Mouse (Mus musculus) kidney, postnatal 25 days (tissue): ENCODE results near the gene Gsdma2.
"Not testable (repeated sequence)": the region's sequence is repeated elsewhere in the genome, so short reads cannot be mapped to it uniquely, and the experiment has no call there.

ENCODE experiments used
- DNase-seq, 2 experiments: peaks; one replicate each; pipeline ENCODE4 v3.0.0; 2021; ENCODE audit warnings: mixed read lengths in 2 of 2

The Gsdma2 gene

DNA sequence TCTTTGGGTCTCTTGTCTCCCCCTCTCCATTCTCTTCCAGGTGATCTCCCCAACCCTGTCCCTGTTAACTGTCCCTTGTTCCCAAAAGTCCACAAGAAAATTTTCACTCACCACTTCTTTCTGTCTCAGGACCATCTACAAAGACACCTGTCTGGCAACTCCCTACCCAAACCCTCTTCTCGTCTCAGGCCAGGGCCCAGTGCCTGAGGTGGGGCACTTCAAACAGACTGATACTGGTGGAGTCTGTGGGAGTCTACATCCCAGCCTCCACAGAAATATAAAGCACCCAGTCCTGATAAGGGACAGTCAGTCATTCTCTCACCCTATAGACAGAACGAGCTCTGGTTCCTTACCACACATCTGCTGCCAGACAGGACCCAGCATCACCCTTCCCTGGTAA, at the start of gene Gsdma2:
Gene Gsdma2 (plus strand): TSS at position 301 of the 400 bp plus-strand sequence.
- DNase-seq: no peak

DNA sequence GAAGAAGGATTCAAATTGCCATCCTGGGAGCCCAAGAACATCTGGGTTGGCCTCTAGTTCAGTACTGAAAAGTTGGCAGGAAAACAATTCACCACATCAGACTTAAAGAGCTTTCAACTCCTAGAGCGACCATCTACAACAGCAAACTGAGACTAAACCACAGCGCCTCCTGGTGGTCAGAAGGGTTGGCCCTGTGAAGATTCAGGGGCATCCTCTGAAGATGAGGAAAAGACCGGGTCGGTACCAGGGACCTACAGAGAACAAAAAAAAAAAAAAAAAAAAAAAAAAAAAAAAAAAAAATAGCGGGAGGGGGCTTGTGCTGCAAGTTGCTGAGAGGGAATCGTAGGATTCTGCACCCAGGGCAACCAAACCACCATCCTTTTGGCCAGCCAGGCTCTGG, 49.2 kb upstream of the Gsdma2 start:
- DNase-seq: peak; percentile 57 to 78

DNA sequence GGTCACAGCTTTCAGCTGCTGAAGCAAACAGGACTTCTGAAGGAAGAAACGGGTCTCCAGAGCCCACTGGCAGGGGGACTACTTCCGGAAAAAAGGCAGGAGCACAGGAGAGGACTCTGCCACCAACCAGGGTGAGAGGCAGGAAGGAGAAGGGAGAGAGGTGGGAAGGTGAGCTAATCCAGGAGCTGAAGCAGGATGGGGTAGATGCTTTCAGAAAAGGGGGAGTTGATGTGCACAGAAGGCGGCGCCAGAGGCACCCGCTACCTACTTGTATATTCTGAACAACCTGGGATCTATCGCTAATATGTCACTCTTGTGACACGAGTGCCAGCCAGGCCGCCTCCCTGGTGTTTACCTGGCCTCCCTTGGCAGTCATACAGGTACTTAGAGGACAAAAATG, 48.6 kb upstream of the Gsdma2 start, which contains the start of gene Lrrc3c:
Gene Lrrc3c (plus strand): TSS at position 301 of the 400 bp plus-strand sequence.
- DNase-seq: no peak

DNA sequence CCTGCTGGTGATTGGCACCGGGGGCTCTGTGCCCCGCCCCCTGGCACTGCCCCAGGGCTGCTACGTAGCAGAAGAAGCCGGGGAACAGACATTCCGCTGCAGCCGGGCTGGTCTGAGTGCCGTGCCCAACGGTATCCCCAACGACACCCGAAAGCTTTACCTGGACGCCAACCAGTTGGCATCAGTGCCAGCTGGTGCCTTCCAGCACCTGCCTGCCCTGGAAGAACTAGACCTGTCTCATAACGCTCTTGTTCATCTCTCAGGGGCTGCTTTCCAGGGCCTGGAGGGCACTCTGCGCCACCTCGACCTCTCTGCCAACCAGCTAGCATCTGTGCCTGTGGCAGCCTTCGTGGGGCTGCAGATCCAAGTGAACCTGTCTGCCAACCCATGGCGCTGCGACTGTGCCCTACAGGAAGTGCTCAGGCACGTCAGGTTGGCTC, 47.7 kb upstream of the Gsdma2 start:
- DNase-seq: no peak

DNA sequence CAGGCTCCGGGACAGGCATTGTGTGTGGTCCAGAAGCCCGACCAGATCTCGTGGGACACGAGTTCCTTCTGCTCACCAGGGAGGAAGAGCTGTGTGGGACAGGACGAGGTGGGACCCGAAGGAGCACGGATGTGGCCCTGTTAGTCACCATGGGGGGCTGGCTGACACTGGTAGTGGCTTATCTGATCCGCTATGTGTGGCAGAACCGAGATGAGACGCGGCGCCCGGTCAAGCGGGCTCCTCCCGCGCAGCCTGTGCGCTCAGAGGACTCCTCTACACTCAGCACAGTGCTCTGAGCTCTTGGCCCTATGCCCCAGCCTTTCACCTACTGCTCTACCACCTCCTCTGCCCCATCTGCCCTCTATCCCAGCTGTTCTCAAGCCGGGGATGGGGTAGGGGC, 47.3 kb upstream of the Gsdma2 start:
- DNase-seq: no peak

DNA sequence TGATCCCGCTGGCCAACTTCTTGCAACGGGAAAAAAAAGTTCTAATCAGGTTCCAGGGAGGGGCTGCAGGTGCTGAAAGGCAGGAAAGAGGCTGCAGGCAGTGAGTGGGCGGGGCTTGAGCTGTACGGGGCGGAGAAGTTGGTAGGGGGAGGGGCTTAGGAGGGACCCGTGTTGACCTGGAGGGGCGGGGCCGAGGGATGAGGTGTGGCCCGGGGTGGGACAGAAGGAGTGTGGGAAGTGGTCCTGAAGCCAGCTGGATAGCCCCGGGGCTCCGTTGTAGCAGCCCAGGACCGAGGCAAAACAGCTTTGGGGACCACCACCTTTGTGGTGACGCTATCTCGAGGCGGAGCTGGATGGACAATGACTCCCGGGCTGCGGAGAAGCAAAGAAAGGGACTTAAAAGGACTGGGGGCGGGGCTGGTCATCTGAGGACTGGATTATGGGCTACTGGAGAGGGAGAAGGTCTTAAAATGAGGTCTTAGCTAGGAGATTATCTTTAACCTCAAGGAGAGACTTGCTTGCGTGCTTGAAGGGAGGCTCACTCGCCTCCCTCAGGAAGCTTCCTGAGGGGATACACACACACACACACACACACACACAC, 44.4 kb upstream of the Gsdma2 start:
- peak in 1 of 2 experiments; percentile 27 for DNase-seq

DNA sequence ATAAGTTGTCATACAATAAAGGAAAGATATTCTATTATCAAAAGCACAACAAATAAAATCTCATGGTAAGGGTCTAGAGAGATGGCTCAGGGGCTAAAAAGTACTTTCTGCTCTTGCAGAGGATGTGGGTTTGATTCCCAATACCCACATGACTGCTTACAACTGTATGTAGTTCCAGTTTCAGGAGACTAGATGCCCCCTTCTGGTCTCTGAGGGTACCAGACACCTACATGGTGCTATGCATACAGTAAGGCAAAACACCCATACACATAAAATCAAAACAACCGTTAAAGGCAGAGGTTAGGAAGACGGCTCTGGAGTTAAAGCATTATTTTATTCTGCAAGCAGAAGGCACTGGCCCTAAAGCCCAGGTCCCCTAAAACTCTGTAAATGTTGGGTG, 42.6 kb upstream of the Gsdma2 start:
- no peak for DNase-seq

DNA sequence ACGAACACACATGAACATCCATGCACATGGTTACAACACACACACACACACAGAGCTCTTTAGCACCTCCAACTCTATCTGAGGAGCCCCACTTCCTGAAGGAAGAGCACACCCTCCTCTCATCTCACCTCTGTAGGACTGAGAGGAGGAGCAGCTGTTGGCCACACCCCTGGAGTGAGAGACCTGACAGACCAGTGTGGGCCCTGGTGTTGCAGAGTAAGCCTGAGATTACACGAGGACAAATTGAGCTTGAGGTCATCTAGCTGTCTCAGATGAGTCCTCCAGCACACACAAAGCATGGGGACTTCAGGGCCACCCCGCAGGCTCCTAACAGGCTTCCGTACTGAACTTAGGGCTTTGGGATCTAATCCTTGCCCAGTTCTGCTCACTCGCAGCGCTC, 41.6 kb upstream of the Gsdma2 start:
- not testable (repeated sequence) for DNase-seq

DNA sequence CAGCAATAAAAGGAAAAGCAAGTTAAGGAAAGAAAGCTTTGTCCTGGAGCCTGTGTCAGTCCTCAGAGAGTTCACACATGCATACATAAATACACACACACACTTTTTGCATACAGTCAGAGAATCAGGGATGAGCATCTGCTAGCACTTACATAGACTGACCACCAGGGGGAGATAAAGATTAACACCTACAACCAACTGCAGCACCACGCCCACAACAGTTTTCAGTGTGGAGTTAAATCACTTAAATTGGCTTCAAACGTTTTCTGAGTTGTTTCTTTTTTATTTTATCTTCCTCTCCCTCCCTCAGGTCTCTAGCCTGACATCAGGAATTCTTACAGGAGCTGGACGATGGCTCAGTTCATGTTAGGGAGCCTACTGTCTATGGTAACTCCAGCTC, 39.8 kb upstream of the Gsdma2 start:
- peak in 1 of 2 experiments; percentile 50 for DNase-seq

DNA sequence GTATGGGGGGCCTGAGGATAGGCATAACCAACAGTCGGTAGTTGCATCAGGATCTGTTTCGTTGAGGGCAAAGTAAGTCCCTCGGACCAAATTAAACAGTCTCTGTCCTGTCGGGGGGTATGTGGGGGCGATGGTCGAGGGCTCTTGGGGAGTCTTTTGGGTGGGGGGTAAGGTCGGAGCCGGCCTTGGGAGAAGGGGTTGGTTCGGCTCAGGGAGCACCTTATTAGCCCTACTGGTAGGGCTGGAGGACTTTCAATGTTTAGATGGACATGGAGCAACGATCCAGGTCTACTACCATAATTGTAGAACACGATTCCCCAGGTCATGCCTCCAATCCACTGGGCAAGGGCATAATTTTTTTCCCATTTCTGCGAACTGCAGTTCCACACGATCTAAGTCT, 25.8 kb upstream of the Gsdma2 start:
- DNase-seq: no peak

DNA sequence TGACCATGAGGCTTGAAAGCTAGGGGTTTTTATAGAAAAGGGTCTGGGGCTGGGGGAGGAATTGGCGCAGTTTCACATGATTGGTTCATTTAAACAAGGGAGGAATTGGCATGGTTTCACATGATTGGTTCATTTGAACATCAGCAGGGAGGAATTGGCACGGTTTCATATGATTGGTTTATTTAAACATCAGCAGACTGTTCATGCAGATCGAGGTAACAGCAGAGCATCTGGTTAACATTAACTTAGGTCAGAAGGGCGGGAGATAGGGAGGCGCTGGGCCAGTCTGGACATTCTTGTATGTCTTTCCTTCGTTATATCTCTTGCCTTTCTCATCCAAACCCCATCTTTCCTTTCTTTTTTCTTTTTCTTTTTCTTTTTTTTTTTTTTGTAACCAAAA, 22.6 kb upstream of the Gsdma2 start:
- DNase-seq: not testable (repeated sequence)

DNA sequence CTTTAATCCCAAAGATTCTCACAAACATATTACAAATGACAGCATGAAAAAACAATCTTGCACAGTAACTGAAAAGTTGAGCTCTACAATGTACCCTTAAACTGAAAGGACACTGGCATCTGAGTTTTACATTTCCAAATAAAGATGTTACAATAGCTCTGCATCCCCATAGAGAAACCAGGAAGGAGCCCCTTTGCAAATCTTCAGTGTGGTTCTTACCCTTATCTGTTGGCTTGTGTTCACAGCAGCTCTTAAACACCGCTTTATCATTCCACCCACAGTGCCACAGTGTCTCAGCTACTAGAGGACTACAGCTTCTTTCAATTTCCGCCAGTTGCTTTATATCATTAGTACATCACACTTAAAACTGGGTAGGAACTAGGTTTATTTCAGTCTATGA, 22.2 kb upstream of the Gsdma2 start:
- DNase-seq: not testable (repeated sequence)

DNA sequence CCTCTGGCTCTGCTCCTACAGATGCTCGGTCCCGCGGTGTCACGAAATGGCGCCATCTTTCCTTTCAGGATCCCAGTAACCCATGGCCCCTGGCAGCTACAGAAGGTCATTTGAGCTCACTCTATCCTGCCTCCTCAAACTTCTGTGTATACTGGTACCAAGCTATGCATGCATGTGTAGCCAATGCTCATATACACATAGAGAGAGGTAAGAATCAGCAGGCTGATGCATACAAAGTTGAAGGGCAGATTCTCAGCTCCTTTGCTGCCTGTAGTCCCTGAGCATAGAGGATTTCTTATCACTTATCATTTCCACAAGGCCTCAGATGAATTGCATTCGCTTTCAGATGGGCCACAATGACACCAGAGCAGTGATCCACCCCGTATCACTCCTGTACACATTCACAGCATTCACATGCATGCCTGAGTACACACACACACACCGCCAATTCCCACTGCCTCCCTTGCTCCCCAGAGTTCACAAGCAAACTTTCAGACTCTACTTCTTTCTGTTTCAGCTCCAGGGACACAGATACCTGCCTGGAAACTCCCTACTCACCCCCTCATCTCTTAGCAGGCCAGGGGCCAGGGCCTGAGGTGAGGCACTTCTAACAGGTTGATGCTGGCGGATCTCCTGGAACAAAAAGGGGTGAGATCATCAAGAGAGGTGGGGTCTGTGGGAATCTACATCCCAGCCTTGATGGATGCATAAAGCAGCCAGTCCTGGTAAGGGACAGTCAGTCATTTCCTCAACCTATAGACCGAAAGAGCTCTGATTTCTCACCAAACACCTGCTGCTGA, 20.7 kb upstream of the Gsdma2 start, which contains the start of the genes Gm12355 and Gsdma3:
Gene Gm12355 (minus strand): TSS at position 51 of the 800 bp plus-strand sequence.
Gene Gsdma3 (plus strand): TSS at position 750 of the 800 bp plus-strand sequence.
- no peak for DNase-seq

DNA sequence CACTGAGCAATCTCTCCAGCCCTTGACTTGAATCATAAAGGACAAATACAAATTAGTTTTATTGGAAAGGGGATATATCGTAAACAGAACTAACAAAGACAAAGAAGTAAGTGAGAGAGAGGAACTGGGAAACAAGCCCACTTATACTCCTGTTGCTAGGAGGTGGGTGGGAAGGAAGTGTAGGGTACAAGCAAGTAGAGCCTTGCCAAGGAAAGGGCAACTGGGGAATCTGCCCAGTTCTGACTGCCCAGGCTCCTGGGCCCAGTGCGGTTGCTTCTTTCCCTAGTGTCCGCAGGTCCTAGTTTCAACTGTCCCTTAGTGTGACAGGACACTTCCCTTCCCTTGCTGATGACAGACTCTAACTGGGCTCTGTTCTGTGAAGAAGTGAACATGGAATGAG, 17.9 kb upstream of the Gsdma2 start:
- DNase-seq: no peak

DNA sequence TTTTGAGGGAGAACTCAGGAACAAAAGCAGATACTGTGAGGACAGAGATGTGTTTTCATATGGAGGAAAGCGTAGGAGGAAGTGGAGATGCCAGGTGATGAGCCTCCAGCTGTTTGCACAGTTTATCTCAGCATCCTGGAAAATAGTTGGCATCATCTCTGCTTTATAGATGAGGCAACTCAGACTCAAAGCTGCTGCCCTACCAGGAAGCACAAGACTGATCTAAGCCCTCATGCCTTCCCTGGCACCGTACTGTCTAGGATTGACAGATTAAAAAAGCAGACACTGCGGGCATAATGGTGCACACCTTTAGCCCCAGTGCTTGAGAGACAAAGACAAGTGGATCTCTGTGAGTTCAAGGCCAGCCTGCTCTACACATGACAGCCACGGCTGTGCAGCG, 15.9 kb upstream of the Gsdma2 start:
- no peak for DNase-seq

DNA sequence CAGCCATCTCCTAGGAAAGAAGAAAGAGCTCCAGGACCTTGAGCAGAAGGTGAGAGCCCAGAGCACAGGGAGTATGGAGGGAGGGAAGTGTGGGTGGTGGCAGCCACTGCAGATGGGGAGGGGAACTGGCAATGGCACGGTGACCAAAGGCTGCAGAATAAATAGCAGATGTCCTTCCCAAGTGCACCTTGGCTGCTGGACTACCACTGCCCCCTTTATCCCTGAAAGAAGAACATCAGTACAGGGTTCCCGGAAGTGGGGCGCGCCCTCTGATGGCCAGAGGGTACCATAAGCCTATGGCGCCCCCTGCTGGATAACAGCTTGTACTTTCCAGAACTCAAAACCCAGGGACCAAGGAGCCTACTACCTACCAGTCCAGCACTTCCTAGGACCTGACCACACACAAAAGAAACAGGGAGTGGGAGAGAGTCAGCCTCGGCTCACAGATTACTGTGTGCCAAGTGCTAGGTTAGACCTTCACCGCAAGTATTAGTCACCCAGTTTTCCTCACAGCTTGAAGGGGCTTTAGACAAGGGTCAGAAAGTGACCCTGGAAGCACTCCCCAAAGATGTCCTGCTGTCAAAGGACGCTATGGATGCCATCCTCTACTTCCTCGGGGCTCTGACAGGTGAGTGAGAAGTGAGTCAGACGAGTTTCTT, 11.1 kb upstream of the Gsdma2 start:
- peak; percentile 28 to 37 for DNase-seq

DNA sequence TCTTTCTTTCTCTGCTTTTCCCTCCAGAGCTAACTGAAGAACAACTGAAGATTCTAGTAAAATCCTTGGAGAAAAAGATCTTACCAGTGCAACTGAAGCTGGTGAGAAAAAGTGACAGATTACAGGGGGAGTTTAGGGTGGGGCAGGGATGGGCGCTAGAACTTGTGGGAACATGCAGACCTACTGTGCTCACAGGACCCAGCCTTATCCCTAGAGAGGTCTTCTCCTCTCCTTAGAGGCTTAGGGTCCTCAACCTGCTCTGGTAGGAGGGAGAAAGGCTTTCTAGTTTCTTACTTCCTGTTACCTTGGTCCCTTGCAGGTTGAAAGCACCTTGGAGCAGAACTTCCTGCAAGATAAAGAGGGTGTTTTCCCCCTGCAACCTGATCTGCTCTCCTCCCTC, 9.1 kb upstream of the Gsdma2 start:
- no peak for DNase-seq

DNA sequence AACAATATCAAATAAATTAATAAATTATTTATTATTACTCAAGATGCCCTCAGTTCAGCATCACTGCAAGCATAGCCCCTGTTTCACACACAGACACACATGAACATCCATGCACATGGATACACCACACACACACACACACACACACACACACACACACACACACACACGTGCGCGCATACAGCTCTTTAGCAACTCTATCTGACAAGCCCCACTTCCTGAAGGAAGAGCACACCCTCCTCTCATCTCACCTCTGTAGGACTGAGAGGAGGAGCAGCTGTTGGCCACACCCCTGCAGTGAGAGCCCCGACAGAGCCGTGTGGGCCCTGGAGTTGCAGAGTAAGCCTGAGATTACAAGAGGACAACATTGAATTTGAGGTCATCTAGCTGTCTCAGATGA, 6.5 kb upstream of the Gsdma2 start:
- DNase-seq: no peak

DNA sequence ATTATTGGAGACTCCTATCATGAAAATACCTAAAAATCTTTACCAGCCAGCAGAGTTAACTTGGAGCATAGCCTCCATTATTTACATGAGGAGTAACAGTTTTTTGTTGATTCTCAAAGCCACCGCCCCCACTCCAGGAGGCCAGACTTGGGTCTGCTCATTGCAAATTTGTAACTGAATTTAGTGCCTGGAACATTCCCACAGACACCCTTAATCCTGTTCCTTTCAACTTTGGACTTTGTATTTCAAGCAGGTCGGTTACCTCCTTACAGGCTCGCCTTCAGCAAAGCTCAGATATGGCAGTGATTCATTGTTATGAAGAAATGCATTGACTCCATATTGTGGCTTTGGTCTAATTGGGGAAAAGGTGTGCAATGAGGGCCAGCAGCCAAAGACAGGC, 1.8 kb upstream of the Gsdma2 start:
- DNase-seq: peak; percentile 20 to 52

DNA sequence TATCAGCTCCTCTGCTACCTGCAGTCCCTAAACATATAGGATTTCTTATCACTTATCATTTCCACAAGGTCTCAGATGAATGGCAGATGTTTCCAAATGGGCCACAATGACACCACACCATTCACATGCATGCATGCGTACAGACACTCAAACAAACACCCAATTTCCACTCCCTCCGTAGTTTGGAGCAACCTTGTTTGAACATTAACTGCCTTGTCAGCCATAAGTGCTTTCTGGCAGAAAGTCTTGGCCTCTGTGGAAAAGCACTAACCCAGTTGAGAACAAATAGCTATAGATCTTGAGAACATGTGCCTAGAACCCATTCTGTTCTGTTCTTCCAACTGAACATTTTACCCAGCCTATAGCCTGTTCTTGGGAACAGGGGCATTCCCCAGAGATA, 613 bp upstream of the Gsdma2 start:
- DNase-seq: peak in 1 of 2 experiments; percentile 14

DNA sequence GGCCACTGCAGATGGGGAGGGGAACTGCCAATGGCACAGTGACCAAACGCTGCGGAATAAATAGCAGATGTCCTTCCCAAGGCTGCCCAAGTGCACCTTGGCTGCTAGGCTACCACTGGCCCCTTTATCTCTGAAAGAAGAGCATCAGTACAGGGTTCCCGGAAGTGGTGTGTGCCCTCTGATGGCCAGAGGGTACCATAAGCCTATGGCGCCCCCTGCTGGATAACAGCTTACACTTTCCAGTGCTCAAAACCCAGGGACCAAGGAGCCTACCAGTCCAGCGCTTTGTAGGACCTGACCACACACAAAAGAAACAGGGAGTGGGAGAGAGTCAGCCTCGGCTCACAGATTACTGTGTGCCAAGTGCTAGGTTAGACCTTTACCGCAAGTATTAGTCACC, 8.5 kb downstream of the Gsdma2 start:
- DNase-seq: peak; percentile 66 to 75

DNA sequence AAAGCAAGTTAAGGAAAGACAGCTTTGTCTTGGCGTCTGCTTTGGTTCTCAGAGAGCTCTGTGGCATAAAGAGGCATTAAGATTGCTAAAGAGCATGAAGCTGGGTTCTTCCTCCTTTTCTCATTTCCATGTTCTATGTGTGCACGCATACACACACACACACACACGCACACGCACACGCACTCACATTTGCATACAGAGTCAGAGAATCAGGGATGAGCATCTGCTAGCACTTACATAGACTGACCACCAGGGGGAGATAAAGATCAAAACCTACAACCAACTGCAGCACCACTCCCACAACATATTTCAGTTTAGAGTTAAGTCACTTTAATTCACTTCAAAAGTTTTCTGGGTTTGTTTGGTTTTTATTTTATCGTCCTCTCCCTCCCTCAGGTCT, 14.0 kb downstream of the Gsdma2 start:
- DNase-seq: peak; percentile 21 to 28

DNA sequence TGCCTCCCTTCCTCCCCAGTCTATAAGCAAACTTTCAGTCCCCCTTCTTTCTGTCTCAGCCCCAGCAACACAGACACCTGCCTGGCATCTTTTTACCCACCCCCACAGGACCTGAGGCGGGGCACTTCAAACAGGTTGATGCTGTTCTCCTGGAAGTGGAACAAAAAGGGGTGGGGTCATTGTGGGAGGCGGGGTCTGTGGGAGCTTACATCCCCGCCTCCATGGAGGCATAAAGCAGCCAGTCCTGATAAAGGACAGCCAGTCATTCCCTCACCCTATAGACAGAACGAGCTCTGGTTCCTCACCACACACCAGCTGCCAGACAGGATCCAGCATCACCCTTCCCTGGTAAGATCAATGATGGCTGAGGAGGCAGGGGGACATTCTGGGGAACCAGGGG, 17.5 kb downstream of the Gsdma2 start, which contains the start of gene Gsdma:
Gene Gsdma (plus strand): TSS at position 261 of the 400 bp plus-strand sequence.
- DNase-seq: peak in 1 of 2 experiments; percentile 31

DNA sequence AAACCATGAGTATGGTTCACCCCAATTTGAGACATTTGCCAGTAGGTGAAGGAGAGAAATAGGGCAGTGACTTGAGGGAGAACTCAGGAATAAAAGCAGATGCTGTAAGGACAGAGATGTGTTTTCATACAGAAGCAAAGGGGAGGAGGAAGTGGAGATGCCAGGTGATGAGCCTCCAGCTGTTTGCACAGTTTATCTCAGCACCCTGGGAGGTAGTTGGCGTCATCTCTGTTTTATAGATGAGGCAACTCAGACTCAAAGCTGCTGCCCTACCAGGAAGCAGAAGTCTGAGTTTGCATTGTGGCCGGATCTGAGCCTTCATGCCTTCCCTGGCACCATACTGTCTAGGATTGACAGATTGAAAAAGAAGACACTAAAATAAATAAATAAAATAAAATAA, 22.4 kb downstream of the Gsdma2 start:
- DNase-seq: no peak
